Mouse (Mus musculus) heart, adult 11 months (tissue): ENCODE measurements around the gene Ecm1.
A peak's percentile ranks its signal among the peaks of the same experiment; 100 is the strongest.

Experiments
- DNase-seq: peaks from one replicate; pipeline ENCODE4 v3.0.0; 2022

Gene Ecm1

GRCm38 (mm10) chr3:95689171-95689915 is 50.0 kb downstream of the Ecm1 start:
- DNase-seq = peak; percentile 97

DNA sequence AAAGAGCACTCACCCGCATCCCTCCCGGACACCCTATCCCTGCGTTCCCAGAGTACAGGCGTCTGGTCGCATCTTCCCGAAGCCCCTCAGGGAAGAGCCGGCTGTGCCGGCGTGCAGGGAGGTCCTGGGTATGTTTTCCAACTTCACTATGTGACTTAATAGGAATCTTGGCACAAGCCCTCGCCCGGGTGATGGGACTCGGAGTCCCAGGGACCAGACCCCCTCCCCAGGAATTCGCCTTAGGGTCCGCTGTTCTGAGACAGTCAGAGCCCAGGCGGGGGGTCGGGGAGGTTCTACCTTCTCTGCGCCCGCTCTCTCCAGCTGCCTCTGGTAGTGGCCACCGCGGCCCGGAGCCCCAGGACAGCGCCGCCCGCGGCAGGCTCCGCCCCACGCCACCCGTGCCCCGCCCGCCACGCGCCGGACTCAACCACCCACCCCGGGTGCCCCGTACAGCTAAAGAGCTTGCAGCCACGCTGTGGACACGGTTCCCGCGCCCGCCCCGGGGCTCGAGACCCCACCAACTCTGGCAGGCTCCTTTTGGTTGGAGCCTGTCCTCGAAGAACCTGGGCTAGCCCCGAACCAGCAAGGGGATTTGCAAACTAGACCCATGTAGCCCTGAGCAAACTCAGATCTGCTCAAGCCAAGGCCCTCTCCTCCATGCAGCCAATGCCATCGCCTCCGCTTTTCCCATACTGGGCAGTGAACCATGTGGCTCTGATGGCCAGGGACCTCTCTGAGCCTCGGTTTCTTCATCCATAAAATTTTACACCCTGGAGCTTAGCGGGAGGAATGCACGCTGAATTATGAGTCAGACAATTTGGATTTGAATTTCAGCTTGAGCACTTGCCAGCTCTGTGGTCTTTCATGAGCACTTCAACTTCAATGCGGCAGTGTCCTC is 51.6 kb downstream of the Ecm1 start, which contains the start of gene Adamtsl4:
Adamtsl4 (minus strand) TSS at position 394 of the 898 bp plus-strand sequence.
- DNase-seq = peak; percentile 99

GRCm38 (mm10) chr3:95687168-95687523 is 52.2 kb downstream of the Ecm1 start:
- DNase-seq = no peak

GRCm38 (mm10) chr3:95686492-95687167 is 52.7 kb downstream of the Ecm1 start:
- DNase-seq = peak; percentile 95

DNA sequence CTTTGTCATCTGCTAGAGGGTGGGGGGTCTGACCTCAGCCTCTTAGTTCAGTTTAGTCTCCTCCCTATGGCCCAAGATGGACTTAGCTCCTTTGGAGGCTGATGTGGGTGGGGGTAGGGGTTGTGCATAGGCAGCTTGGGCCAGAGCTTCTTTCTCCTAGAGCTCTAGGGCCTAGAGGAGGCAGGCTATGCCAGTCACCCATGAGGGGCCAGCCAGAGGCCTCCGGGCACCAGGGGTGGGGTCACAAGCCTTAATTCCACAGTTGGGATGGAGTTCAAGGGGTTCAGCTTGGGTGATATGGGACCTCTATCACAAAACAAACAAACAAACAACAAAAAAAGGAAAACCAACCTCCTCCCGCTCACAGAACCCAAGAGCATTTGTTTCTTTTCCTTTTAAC is 53.7 kb downstream of the Ecm1 start:
- DNase-seq = peak; percentile 93

GRCm38 (mm10) chr3:95685301-95685700 is 54.1 kb downstream of the Ecm1 start:
- peak; percentile 92 for DNase-seq

- peak; percentile 96 for DNase-seq
These were observed 54.5 kb downstream of the Ecm1 start for GRCm38 (mm10) chr3:95684846-95685245.
